Mouse (Mus musculus) liver, embryonic 11.5 days (tissue): Measurements from ENCODE around the gene Nell1. TPM values are rescaled to one million over a fixed set of nuclear protein-coding genes. Genes with fewer than 3 reads are reported as not detected.

Experiments used
- polyA plus RNA-seq: library from polyadenylated mRNA; unstranded; fragments of >200 nt; fragmentation: Nextera tagmentation; extraction: Ambion mirVana; gene quantifications from 2 replicates; pipeline ENCODE4 v1.2.1, GENCODE M21; 2014

The Nell1 gene
- polyA plus RNA-seq, 1 experiment from 2014 or later: 1.7 TPM

Other genes with a start within 250 kb of the Nell1 start
- 26.1 and 30.1 TPM in 2 replicates for gene Htatip2, start 215.7 kb upstream of the Nell1 start, polyA plus RNA-seq
- gene Prmt3, start 196.5 kb upstream of the Nell1 start, polyA plus RNA-seq: 65.0 and 71.6 TPM in 2 replicates
- gene Slc6a5, start 64.7 kb upstream of the Nell1 start, polyA plus RNA-seq: not detected in 2 replicates